Mouse (Mus musculus): ENCODE data around the gene Gm15056.

Gm15056 gene

GRCm38 (mm10) chr8:20902527-20902926, at the start of gene Gm15056:
Gene Gm15056 (minus strand): TSS chr8:20902627.
- no peak for DNase-seq

GRCm38 (mm10) chr8:20944610-20945009, 42.2 kb upstream of the Gm15056 start, which contains the start of gene AY761185:
Gene AY761185 (minus strand): TSS chr8:20944710.
- DNase-seq = no peak

GRCm38 (mm10) chr8:20921971-20922370, 19.5 kb upstream of the Gm15056 start, which contains the start of gene Gm6040:
Gene Gm6040 (minus strand): TSS chr8:20922071.
- no peak for DNase-seq

GRCm38 (mm10) chr8:20912288-20912687, 9.9 kb upstream of the Gm15056 start:
- no peak for DNase-seq

GRCm38 (mm10) chr8:20908256-20908655, 5.8 kb upstream of the Gm15056 start:
- DNase-seq = no peak

- DNase-seq = no peak
Observed at GRCm38 (mm10) chr8:20907119-20907518, 4.7 kb upstream of the Gm15056 start.

- no peak for DNase-seq
Observed at GRCm38 (mm10) chr8:20892369-20892768, 10.1 kb downstream of the Gm15056 start, which contains the start of gene Defb33. Gene Defb33 (plus strand): TSS chr8:20892669.

- no peak for DNase-seq
Observed at GRCm38 (mm10) chr8:20874608-20875007, 27.8 kb downstream of the Gm15056 start.

All from cerebellum, adult 9-11 months (tissue).